8 mouse cellular contexts compared by ENCODE assay signal in genomic region chr6:136130456-136130855, GRCm38 (mm10). TPM values are rescaled to one million over a fixed set of nuclear protein-coding genes. Genes with fewer than 3 reads are reported as not detected.
DNase-seq lines count a peak whose midpoint lies in the region; ATAC-seq and TF ChIP-seq lines count a peak whose summit lies in the region.

No protein-coding gene starts in this region.

- no peaks in the 10 kb centered on the region for H3K9me3 ChIP-seq in hindbrain, embryonic 13.5 days
- H3K9me3 ChIP-seq in liver, embryonic 14.5 days (ENCODE audit: control insufficient read depth, low read length): no peaks in the 10 kb centered on the region

- 0 out of 2 replicates have a peak, but pooled peaks cover 4% of the 10 kb centered on the region for H3K4me1 ChIP-seq in hindbrain, embryonic 13.5 days (replicated peaks)
- H3K4me1 ChIP-seq in liver, embryonic 14.5 days (replicated peaks; ENCODE audit: control insufficient read depth in 2 of 2, insufficient read depth in 2 of 2, low read length in 1 of 2): no peaks in the 10 kb centered on the region

- no peak for TF ChIP-seq EP300 in liver, embryonic 14.5 days (IDR thresholded peaks at IDR 0.05; ENCODE audit: low read depth)

- no peak overlapping the region for H3K27ac ChIP-seq in hindbrain, embryonic 13.5 days
- H3K27ac ChIP-seq in liver, embryonic 14.5 days: no peak overlapping the region

- ATAC-seq in hindbrain, embryonic 13.5 days (ENCODE audit: low FRiP score): peak; percentile 52; the same call in 1 of the 2 replicates
- no peak for ATAC-seq in liver, embryonic 14.5 days (ENCODE audit: insufficient read depth)

- no peak overlapping the region for H3K4me3 ChIP-seq in hindbrain, embryonic 13.5 days
- H3K4me3 ChIP-seq in liver, embryonic 14.5 days (ENCODE audit: insufficient read depth in 1 of 2, low read depth in 2 of 2, low read length in 2 of 2): no peak overlapping the region

- intact Hi-C loops in left cerebral cortex, postnatal 4 days (cut with DNase I): no loop called here

- no peak overlapping the region for H3K4me2 ChIP-seq in hindbrain, embryonic 13.5 days
- no peak overlapping the region for H3K4me2 ChIP-seq in liver, embryonic 14.5 days (ENCODE audit: low read depth)

- peak; percentile 21; the same call in 1 of the 2 replicates for TF ChIP-seq CTCF in liver, embryonic 14.5 days (IDR thresholded peaks at IDR 0.05; ENCODE audit: low read depth)

- 37% methylated on average over 10 of the region's 10 CpGs for WGBS in hindbrain, embryonic 13.5 days
- WGBS in liver, embryonic 14.5 days (ENCODE audit: insufficient replicate concordance): 26% methylated on average over 10 of the region's 10 CpGs

- no peaks in the 10 kb centered on the region for H3K27me3 ChIP-seq in hindbrain, embryonic 13.5 days
- no peaks in the 10 kb centered on the region for H3K27me3 ChIP-seq in liver, embryonic 14.5 days (ENCODE audit: control insufficient read depth, insufficient read depth, low read length)

- H3K36me3 ChIP-seq in hindbrain, embryonic 13.5 days: no peaks in the 10 kb centered on the region
- no peaks in the 10 kb centered on the region for H3K36me3 ChIP-seq in liver, embryonic 14.5 days (replicated peaks; ENCODE audit: control insufficient read depth, insufficient read depth, low read depth)

- no peak overlapping the region for H3K9ac ChIP-seq in hindbrain, embryonic 13.5 days
- H3K9ac ChIP-seq in liver, embryonic 14.5 days (replicated peaks): no peak overlapping the region

- DNase-seq in left cerebral cortex, postnatal 4 days: peak; percentile 56
- no peak for DNase-seq in left cerebral cortex, adult 9 months (ENCODE audit: low spot score in 2 of 2)
- DNase-seq in cerebellum, postnatal 25 days: peak; percentile 27 to 60
- no peak for DNase-seq in liver, embryonic 14.5 days (ENCODE audit: low read depth in 3 of 3, low spot score in 3 of 3)
- peak; percentile 10 for DNase-seq in ovary, postnatal 10 days (ENCODE audit: low spot score)
- no peak for DNase-seq in thymus, adult 18-20 months
- DNase-seq in layer of hippocampus, adult 11-12 months (ENCODE audit: low spot score): no peak

RNA-seq across cellular contexts. Expression of gene Grin2b, which starts 42.9 kb away (rescaled TPM):
- total RNA-seq in left cerebral cortex, postnatal 4 days (2021): 100 to 1,000 TPM; 303 to 310 TPM
- 43.7 and 46.7 TPM in 2 replicates for polyA plus RNA-seq in hindbrain, embryonic 13.5 days (2015; fragmentation: Nextera tagmentation; extraction: Ambion mirVana)
- polyA plus RNA-seq in liver, embryonic 14.5 days (2012; rRNA removed): under 0.01 and 0.01 TPM in 2 replicates
- polyA plus RNA-seq in liver, embryonic 14.5 days (2014; fragmentation: Nextera tagmentation; extraction: Ambion mirVana): not detected in 2 replicates

Comparison
In these comparisons a context has a peak if more than half of its experiments do, and no peak if none do; other contexts are left out.
1. DNase-seq: peak in left cerebral cortex, postnatal 4 days (single experiment), cerebellum, postnatal 25 days (2 of 2) and ovary, postnatal 10 days (single experiment); none in left cerebral cortex, adult 9 months (0 of 2), liver, embryonic 14.5 days (0 of 3), thymus, adult 18-20 months (0 of 2) and layer of hippocampus, adult 11-12 months (single experiment).
2. RNA of gene Grin2b, which starts 42.9 kb away (polyA plus RNA-seq): 43.7 to 46.7 TPM in hindbrain, embryonic 13.5 days; under 0.01 to 0.01 TPM in liver, embryonic 14.5 days; every median in the first group is over 10 times any median in the second.